Mouse (Mus musculus) intestine, embryonic 15.5 days (tissue): ENCODE data around the gene Slc29a1. TPM values are rescaled to one million over a fixed set of nuclear protein-coding genes. Genes with fewer than 3 reads are reported as not detected.
A peak's percentile ranks its signal among the peaks of the same experiment; 100 is the strongest.

Experiments used
- ATAC-seq: fragments of 200-750 bp; cut with Nextera tagmentation; 2 replicates; pipeline ENCODE4 v1.8.0; 2017; ENCODE audit warnings: moderate TSS enrichment, moderate library complexity
- H3K27ac ChIP-seq: fragments of 300-500 bp; sonication (generic); 2 replicates; pipeline ENCODE4 v1.5.1; 2015; ENCODE audit warnings: mild to moderate bottlenecking, inconsistent platforms
- H3K27me3 ChIP-seq: fragments of 300-500 bp; sonication (generic); replicated peaks from 2 replicates; pipeline ENCODE4 v1.6.1; 2015; ENCODE audit warnings: inconsistent platforms
- H3K36me3 ChIP-seq: fragments of 300-500 bp; sonication (generic); 2 replicates; pipeline ENCODE4 v1.6.1; 2015; ENCODE audit warnings: inconsistent platforms
- H3K4me1 ChIP-seq: fragments of 300-500 bp; sonication (generic); replicated peaks from 2 replicates; pipeline ENCODE4 v1.6.1; 2015; ENCODE audit warnings: inconsistent platforms
- H3K4me2 ChIP-seq: fragments of 300-500 bp; sonication (generic); replicated peaks from 2 replicates; pipeline ENCODE4 v1.6.1; 2015; ENCODE audit warnings: mild to moderate bottlenecking, inconsistent platforms
- H3K4me3 ChIP-seq: fragments of 300-500 bp; sonication (generic); replicated peaks from 2 replicates; pipeline ENCODE4 v1.5.1; 2015; ENCODE audit warnings: inconsistent platforms
- H3K9ac ChIP-seq: fragments of 300-500 bp; sonication (generic); 2 replicates; pipeline ENCODE4 v1.6.1; 2015; ENCODE audit warnings: inconsistent platforms
- H3K9me3 ChIP-seq: fragments of 300-500 bp; sonication (generic); 2 replicates; pipeline ENCODE4 v1.6.1; 2016; ENCODE audit warnings: inconsistent platforms
- WGBS: fragments of 180-500 bp; shearing (Covaris S2); methylation state at CpG from one replicate; pipeline ENCODE4 v1.1.7; 2015; 5-methylcytosine and 5-hydroxymethylcytosine counted together
- polyA plus RNA-seq: library from polyadenylated mRNA; unstranded; fragments of >200 nt; fragmentation: Nextera tagmentation; extraction: Ambion mirVana; gene quantifications from 2 replicates; pipeline ENCODE4 v1.2.1, GENCODE M21; 2015

The Slc29a1 gene
- polyA plus RNA-seq, 1 experiment from 2014 or later = 85.4 TPM

DNA sequence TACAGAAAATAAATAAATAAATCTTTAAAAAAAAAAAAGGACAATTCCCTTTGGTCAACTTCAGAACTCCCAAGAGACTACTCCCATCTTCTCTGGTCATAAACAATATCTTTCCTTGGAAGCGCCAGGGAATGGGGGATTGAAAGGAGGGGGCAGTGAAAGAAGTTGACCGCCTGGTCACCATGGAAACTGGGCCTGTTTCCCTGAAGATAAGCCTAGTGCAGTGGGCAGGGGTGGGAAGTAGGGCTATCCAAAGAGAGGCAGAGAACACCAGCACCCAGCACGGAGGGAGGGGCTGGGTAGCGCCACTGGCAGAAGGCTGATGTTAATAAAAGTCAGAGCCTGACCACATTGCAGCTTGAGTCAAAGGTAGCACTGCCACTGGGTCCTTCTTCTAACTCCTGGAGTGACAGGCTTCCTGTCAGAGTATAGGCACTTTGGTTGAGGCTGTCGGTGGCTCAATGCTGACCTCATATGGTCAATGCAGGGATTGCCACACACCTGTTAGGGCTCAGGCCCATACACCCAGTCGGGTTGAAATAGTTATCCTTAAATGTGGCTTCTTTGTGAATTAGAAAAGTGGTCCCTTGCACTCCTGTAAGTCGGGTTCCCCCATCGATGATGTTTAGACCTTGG, 47.5 kb downstream of the Slc29a1 start:
- Histone ChIP-seq H3K4me1 (peaks cover 12% of the 10 kb centered on the region; the same call in 1 of the 2 replicates), H3K9ac (no peak overlapping the region), H3K36me3 (no peaks in the 10 kb centered on the region), H3K4me2 (no peak overlapping the region), H3K27ac (no peak overlapping the region), H3K4me3 (no peak overlapping the region), H3K9me3 (no peaks in the 10 kb centered on the region), H3K27me3 (peaks cover 28% of the 10 kb centered on the region)
- ATAC-seq = 0 out of 2 replicates have a peak, but pooled peaks have one; percentile 40
- 3% methylated on average over 8 of the region's 8 CpGs for WGBS

DNA sequence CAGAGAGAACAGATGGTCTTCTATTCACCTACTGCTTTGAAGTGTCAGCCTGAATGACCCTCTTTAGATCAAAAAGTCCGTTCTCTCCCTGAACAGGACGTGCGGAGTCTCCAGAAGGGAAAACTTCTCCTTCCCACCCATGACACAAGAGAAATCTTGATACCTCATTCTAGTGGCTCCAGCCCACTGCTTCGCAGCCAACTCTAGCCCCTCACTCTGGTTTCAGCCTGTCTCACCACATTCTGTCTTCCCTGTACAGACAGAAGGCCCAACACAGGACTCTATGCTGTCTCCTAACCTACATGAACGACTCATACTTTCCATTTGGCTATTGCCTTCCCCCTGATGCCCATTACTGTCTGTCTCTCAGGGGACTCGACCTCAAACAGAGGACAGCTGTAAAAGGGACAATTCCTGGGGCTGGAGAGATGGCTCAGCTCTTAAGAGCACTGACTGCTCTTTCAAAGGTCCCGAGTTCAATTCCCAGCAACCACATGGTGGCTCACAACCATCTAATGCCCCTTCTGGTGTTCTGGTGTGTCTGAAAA, 48.1 kb downstream of the Slc29a1 start:
- Histone ChIP-seq H3K4me1 (peaks cover 10% of the 10 kb centered on the region; the same call in 1 of the 2 replicates), H3K27ac (no peak overlapping the region), H3K4me3 (no peak overlapping the region), H3K4me2 (no peak overlapping the region), H3K9ac (no peak overlapping the region), H3K9me3 (no peaks in the 10 kb centered on the region), H3K36me3 (no peaks in the 10 kb centered on the region), H3K27me3 (peaks cover 29% of the 10 kb centered on the region)
- 62% methylated on average over 7 of the region's 7 CpGs for WGBS
- ATAC-seq = no peak

DNA sequence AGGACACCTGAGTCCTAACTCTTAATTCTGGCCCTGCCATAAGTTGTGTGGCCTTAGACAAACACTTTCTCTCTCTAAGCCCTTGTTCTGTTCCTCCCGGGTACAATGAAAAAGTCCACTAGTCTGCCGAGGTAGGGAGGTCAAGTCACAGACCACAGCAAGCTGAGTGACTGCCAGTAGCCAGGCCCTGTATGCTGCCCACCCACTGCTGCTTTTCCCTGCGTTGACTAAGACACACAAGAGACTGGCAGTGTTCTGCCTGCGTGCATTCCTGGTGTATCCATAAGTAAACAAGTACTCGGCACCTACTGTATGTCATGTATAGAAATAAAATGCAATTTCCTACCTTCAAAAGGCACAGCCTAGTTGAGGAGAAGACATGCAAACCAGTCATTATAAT, 49.2 kb downstream of the Slc29a1 start:
- peaks cover 9% of the 10 kb centered on the region for H3K4me1 ChIP-seq
- H3K27ac ChIP-seq = no peak overlapping the region
- H3K27me3 ChIP-seq = peaks cover 40% of the 10 kb centered on the region
- H3K9me3 ChIP-seq = no peaks in the 10 kb centered on the region
- no peak overlapping the region for H3K9ac ChIP-seq
- ATAC-seq = no peak
- WGBS = 12% methylated on average over 5 of the region's 5 CpGs
- H3K36me3 ChIP-seq = no peaks in the 10 kb centered on the region
- peak overlapping the region; percentile 70; the same call in 1 of the 2 replicates for H3K4me3 ChIP-seq
- peak overlapping the region; percentile 94 for H3K4me2 ChIP-seq

- H3K9me3 ChIP-seq = no peaks in the 10 kb centered on the region
- WGBS = 2% methylated on average over 25 of the region's 29 CpGs
- H3K4me2 ChIP-seq = peak within 1 kb of the TSS; percentile 94
- peak; percentile 52 for ATAC-seq
- peak within 1 kb of the TSS; percentile 70 for H3K4me3 ChIP-seq
- 0 out of 2 replicates have a peak within 1 kb of the TSS, but pooled peaks have one; percentile 23 for H3K27ac ChIP-seq
- H3K27me3 ChIP-seq = peaks cover 46% of the 10 kb centered on the region
- H3K9ac ChIP-seq = peak within 1 kb of the TSS; percentile 63
- peaks cover 15% of the 10 kb centered on the region for H3K4me1 ChIP-seq
- H3K36me3 ChIP-seq = no peaks in the 10 kb centered on the region
These were observed 49.7 kb downstream of the Slc29a1 start, which contains the start of gene Tmem151b for GRCm38 (mm10) chr17:45549617-45550181. Tmem151b (minus strand) TSS chr17:45549677.

- Histone ChIP-seq H3K4me1 (peaks cover 23% of the 10 kb centered on the region), H3K36me3 (no peaks in the 10 kb centered on the region), H3K27me3 (peaks cover 54% of the 10 kb centered on the region), H3K4me3 (peak overlapping the region; percentile 70), H3K9ac (peak overlapping the region; percentile 63), H3K4me2 (peak overlapping the region; percentile 94), H3K9me3 (no peaks in the 10 kb centered on the region), H3K27ac (no peak overlapping the region)
- WGBS = 3% methylated on average over 54 of the region's 68 CpGs
- peak; percentile 37 for ATAC-seq
These were observed 50.6 kb downstream of the Slc29a1 start for GRCm38 (mm10) chr17:45548541-45549512.

- WGBS = 79% methylated on average over 5 of the region's 5 CpGs
- Histone ChIP-seq H3K4me2 (no peak overlapping the region), H3K4me3 (no peak overlapping the region), H3K36me3 (no peaks in the 10 kb centered on the region), H3K27me3 (peaks cover 63% of the 10 kb centered on the region), H3K27ac (no peak overlapping the region), H3K9me3 (no peaks in the 10 kb centered on the region), H3K4me1 (peaks cover 23% of the 10 kb centered on the region), H3K9ac (no peak overlapping the region)
- ATAC-seq = no peak
These were observed 51.8 kb downstream of the Slc29a1 start for GRCm38 (mm10) chr17:45547461-45548190.

- ATAC-seq = no peak
- H3K27ac ChIP-seq = no peak overlapping the region
- no peaks in the 10 kb centered on the region for H3K36me3 ChIP-seq
- H3K27me3 ChIP-seq = peaks cover 67% of the 10 kb centered on the region
- 79% methylated on average over 16 of the region's 16 CpGs for WGBS
- H3K9me3 ChIP-seq = no peaks in the 10 kb centered on the region
- H3K4me2 ChIP-seq = no peak overlapping the region
- no peak overlapping the region for H3K4me3 ChIP-seq
- H3K4me1 ChIP-seq = peaks cover 23% of the 10 kb centered on the region
- H3K9ac ChIP-seq = no peak overlapping the region
These were observed 52.5 kb downstream of the Slc29a1 start for GRCm38 (mm10) chr17:45546941-45547340.

DNA sequence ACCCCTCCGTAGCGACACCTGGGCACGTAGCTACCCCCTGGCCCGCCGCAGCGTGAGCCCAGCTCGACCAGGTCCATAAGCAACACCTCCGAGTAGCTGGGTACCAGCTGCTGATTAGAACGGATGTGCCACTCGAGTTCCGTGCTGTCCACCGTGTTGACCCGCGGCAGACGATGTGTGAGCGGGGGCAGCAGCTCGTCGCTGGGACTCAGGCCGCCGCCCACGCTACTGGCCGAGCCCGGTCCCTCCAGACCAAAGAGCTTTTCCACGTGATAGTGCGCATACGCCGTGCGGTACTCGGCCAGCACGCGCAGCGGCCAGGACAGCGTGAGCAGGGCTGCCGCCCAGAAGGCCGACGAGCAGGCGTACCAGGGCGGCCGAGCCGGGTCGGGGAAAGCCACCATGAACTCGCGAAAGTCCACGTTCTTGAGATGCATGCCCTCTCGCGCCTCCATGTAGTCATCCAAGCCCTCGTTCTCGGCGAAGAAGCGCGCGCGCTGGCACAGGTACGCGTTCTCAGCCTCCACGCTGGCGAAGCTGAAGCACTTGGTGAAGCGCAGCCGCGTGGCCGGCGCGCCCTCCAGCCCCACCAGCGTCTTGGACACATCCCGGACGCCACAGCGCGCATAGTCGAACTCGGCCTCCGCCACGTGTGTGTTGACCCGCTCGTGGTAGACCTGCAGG, 54.0 kb downstream of the Slc29a1 start:
- H3K36me3 ChIP-seq = no peaks in the 10 kb centered on the region
- H3K9ac ChIP-seq = no peak overlapping the region
- ATAC-seq = no peak
- peak overlapping the region; percentile 50 for H3K4me2 ChIP-seq
- H3K9me3 ChIP-seq = no peaks in the 10 kb centered on the region
- WGBS = 17% methylated on average over 74 of the region's 74 CpGs
- no peak overlapping the region for H3K27ac ChIP-seq
- peaks cover 79% of the 10 kb centered on the region for H3K27me3 ChIP-seq
- H3K4me1 ChIP-seq = peaks cover 21% of the 10 kb centered on the region
- peak overlapping the region; percentile 15 for H3K4me3 ChIP-seq

DNA sequence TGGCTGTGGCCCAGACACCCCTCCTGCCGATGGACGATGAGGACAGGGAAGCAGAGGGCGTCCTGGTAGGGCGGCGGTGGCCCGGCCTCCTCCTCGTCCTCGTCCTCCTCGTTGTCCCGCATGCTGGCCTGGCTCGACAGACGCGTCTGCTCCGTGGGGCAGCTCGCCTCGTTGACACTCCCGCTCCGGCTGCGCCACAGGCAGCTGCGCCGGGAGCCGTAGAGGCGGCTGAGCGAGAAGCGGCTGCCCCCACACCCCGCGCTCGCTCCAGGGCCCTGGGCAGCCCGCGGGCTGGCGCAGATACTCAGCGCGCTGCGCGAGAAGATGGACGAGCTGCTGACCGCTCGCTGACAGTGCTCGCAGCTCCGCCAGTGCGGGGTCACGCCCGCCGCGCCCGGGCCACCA, 54.5 kb downstream of the Slc29a1 start:
- peak overlapping the region; percentile 50 for H3K4me2 ChIP-seq
- no peak for ATAC-seq
- H3K4me1 ChIP-seq = peaks cover 21% of the 10 kb centered on the region
- H3K9ac ChIP-seq = no peak overlapping the region
- H3K27ac ChIP-seq = no peak overlapping the region
- peak overlapping the region; percentile 15 for H3K4me3 ChIP-seq
- H3K36me3 ChIP-seq = no peaks in the 10 kb centered on the region
- WGBS = 21% methylated on average over 46 of the region's 46 CpGs
- peaks cover 84% of the 10 kb centered on the region for H3K27me3 ChIP-seq
- H3K9me3 ChIP-seq = no peaks in the 10 kb centered on the region

DNA sequence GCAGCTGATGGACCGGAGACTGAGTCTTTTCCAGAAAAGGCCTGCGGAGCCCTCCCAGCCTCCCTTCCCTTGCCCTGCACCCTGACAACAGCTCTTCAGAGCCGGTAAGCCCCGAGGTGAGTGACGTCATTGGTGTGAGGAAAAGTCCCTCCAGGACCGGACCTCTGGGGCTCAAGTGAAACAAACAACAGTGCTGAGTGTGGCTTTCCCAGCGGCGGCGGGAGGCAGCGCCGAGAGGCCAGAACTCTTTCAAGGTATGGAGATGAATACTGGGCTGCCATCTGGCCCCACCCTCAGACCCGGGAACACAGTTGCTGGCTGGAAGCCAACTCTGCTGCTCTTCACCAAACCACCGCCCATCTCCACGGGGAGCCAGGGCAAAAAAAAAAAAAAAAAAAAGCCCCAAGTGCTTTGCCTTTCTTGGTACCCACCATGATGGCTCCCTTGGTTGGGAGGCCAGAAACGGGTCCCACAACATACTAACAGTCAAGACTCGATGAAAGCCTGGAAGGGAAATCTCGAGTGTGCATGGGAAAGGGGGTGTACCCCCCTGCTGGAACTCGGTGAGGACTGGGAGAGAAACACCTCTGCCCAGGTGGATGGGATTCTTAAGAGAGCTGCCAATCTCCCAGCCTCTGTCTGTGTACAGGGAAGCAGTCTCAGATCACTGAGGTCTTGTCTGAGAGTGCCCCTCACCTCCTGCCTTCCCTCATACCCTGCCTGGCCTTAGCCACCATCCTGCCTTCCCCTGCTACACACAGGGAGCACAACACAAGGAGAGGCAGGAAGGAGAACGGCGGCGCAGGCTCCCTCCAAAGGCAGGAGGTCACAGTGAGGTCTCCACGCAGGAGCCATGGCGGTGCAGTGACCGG, 55.2 kb downstream of the Slc29a1 start:
- Histone ChIP-seq H3K9ac (no peak overlapping the region), H3K4me1 (peaks cover 21% of the 10 kb centered on the region), H3K27me3 (peaks cover 89% of the 10 kb centered on the region), H3K9me3 (no peaks in the 10 kb centered on the region), H3K36me3 (no peaks in the 10 kb centered on the region), H3K4me3 (no peak overlapping the region), H3K4me2 (peak overlapping the region; percentile 50), H3K27ac (no peak overlapping the region)
- 24% methylated on average over 24 of the region's 24 CpGs for WGBS
- ATAC-seq = peak; percentile 31; the same call in 1 of the 2 replicates
